Comparison of ENCODE assay signal across 14 mouse cellular contexts in genomic region chr9:63697606-63698005, GRCm38 (mm10).
DNase-seq lines count a peak whose midpoint lies in the region; ATAC-seq and TF ChIP-seq lines count a peak whose summit lies in the region.
"Had no signal": no experiment of that assay in that cellular context is flagged by ENCODE, and none has a peak within 500 bp of the region (broad histone marks: within the 10 kb centered on the region; RNA-seq: fewer than 3 reads in every experiment).

No protein-coding gene starts in this region.

- 17% methylated on average over 5 of the region's 5 CpGs for WGBS in heart, embryonic 11.5 days (ENCODE audit: insufficient replicate concordance)
- WGBS in lung, embryonic 14.5 days = 41% methylated on average over 5 of the region's 5 CpGs
- 30% methylated on average over 5 of the region's 5 CpGs for WGBS in embryonic facial prominence, embryonic 12.5 days
- WGBS in liver, embryonic 14.5 days (ENCODE audit: insufficient replicate concordance) = 14% methylated on average over 5 of the region's 5 CpGs

- peak overlapping the region; percentile 81 for H3K27ac ChIP-seq in heart, embryonic 11.5 days (ENCODE audit: low read depth, low read length)
- H3K27ac ChIP-seq in lung, embryonic 14.5 days (ENCODE audit: low read depth) = 0 out of 2 replicates have a peak overlapping the region, but pooled peaks have one; percentile 4
- H3K27ac ChIP-seq in embryonic facial prominence, embryonic 12.5 days = 0 out of 2 replicates have a peak overlapping the region, but pooled peaks have one; percentile 13
- no peak overlapping the region for H3K27ac ChIP-seq in liver, embryonic 14.5 days
- H3K27ac ChIP-seq: macrophage had no signal

- no peaks in the 10 kb centered on the region for H3K36me3 ChIP-seq in heart, embryonic 11.5 days (ENCODE audit: control insufficient read depth, insufficient read depth, low read length)
- H3K36me3 ChIP-seq in lung, embryonic 14.5 days (ENCODE audit: insufficient read depth) = peaks cover under 1% of the 10 kb centered on the region; the same call in 1 of the 2 replicates
- H3K36me3 ChIP-seq in embryonic facial prominence, embryonic 12.5 days = no peaks in the 10 kb centered on the region
- no peaks in the 10 kb centered on the region for H3K36me3 ChIP-seq in liver, embryonic 14.5 days (replicated peaks; ENCODE audit: control insufficient read depth, insufficient read depth, low read depth)

- H3K9me3 ChIP-seq in heart, embryonic 11.5 days (replicated peaks; ENCODE audit: control insufficient read depth, low read length) = no peaks in the 10 kb centered on the region
- no peaks in the 10 kb centered on the region for H3K9me3 ChIP-seq in lung, embryonic 14.5 days (ENCODE audit: low read depth, low read length)
- H3K9me3 ChIP-seq in embryonic facial prominence, embryonic 12.5 days = no peaks in the 10 kb centered on the region
- no peaks in the 10 kb centered on the region for H3K9me3 ChIP-seq in liver, embryonic 14.5 days (ENCODE audit: control insufficient read depth, low read length)

- intact Hi-C loops in heart, postnatal 25 days (cut with DNase I) = no loop called here

- no peaks in the 10 kb centered on the region for H3K27me3 ChIP-seq in heart, embryonic 11.5 days (ENCODE audit: control insufficient read depth, insufficient read depth, low read length)
- H3K27me3 ChIP-seq in lung, embryonic 14.5 days (ENCODE audit: insufficient read depth, low read length) = no peaks in the 10 kb centered on the region
- no peaks in the 10 kb centered on the region for H3K27me3 ChIP-seq in embryonic facial prominence, embryonic 12.5 days
- H3K27me3 ChIP-seq in liver, embryonic 14.5 days (ENCODE audit: control insufficient read depth, insufficient read depth, low read length) = no peaks in the 10 kb centered on the region

- peak overlapping the region; percentile 14; the same call in 1 of the 2 replicates for H3K4me2 ChIP-seq in heart, embryonic 11.5 days
- no peak overlapping the region for H3K4me2 ChIP-seq in lung, embryonic 14.5 days
- no peak overlapping the region for H3K4me2 ChIP-seq in embryonic facial prominence, embryonic 12.5 days (replicated peaks)
- peak overlapping the region; percentile 34 for H3K4me2 ChIP-seq in liver, embryonic 14.5 days (ENCODE audit: low read depth)

- no peak for TF ChIP-seq EP300 in liver, embryonic 14.5 days (IDR thresholded peaks at IDR 0.05; ENCODE audit: low read depth)

- no peak for ATAC-seq in heart, embryonic 11.5 days (replicated peaks; ENCODE audit: insufficient number of reproducible peaks, low FRiP score, low TSS enrichment)
- no peak for ATAC-seq in lung, embryonic 14.5 days (ENCODE audit: insufficient read depth)
- no peak for ATAC-seq in embryonic facial prominence, embryonic 12.5 days (ENCODE audit: insufficient number of reproducible peaks, insufficient read depth, low FRiP score, low TSS enrichment)
- ATAC-seq in liver, embryonic 14.5 days (ENCODE audit: insufficient read depth) = peak; percentile 68
- ATAC-seq: forebrain, postnatal 0 days had no signal

- H3K9ac ChIP-seq in heart, embryonic 11.5 days (ENCODE audit: low read depth, low read length) = peak overlapping the region; percentile 58
- H3K9ac ChIP-seq in lung, embryonic 14.5 days = no peak overlapping the region
- no peak overlapping the region for H3K9ac ChIP-seq in embryonic facial prominence, embryonic 12.5 days
- H3K9ac ChIP-seq in liver, embryonic 14.5 days (replicated peaks) = no peak overlapping the region; the same call in 1 of the 2 replicates
- H3K9ac ChIP-seq: forebrain, postnatal 0 days had no signal

- H3K4me1 ChIP-seq in heart, embryonic 11.5 days (ENCODE audit: control insufficient read depth, insufficient read depth, low read length) = peaks cover 47% of the 10 kb centered on the region
- H3K4me1 ChIP-seq in lung, embryonic 14.5 days (ENCODE audit: insufficient read depth) = peaks cover 36% of the 10 kb centered on the region
- H3K4me1 ChIP-seq in embryonic facial prominence, embryonic 12.5 days = peaks cover 51% of the 10 kb centered on the region
- peaks cover 18 to 40% of the 10 kb centered on the region in 2 experiments for H3K4me1 ChIP-seq in liver, embryonic 14.5 days (replicated peaks; ENCODE audit: control insufficient read depth in 2 of 2, insufficient read depth in 2 of 2, low read length in 1 of 2)

- no peak for TF ChIP-seq CTCF in lung, embryonic 14.5 days (IDR thresholded peaks at IDR 0.05; ENCODE audit: low read depth)
- TF ChIP-seq CTCF in liver, embryonic 14.5 days (IDR thresholded peaks at IDR 0.05; ENCODE audit: low read depth) = no peak

- no peak overlapping the region for H3K4me3 ChIP-seq in heart, embryonic 11.5 days (ENCODE audit: low read depth, low read length)
- no peak overlapping the region for H3K4me3 ChIP-seq in lung, embryonic 14.5 days (ENCODE audit: low read depth, low read length)
- no peak overlapping the region for H3K4me3 ChIP-seq in embryonic facial prominence, embryonic 12.5 days
- no peak overlapping the region for H3K4me3 ChIP-seq in liver, embryonic 14.5 days (ENCODE audit: insufficient read depth in 1 of 2, low read depth in 2 of 2, low read length in 2 of 2)

- DNase-seq in heart, postnatal 25 days (ENCODE audit: low spot score) = no peak
- DNase-seq in lung, embryonic 14.5 days = no peak
- DNase-seq in lung, postnatal 10 days = no peak
- no peak for DNase-seq in liver, embryonic 14.5 days (ENCODE audit: low read depth in 3 of 3, low spot score in 3 of 3)
- DNase-seq in ovary, adult 18-20 months (ENCODE audit: low spot score) = no peak
- no peak for DNase-seq in cerebellum, adult 9-11 months
- DNase-seq: adrenal gland, adult 2 months; embryo, embryonic 11 days; forebrain, postnatal 0 days; right cerebral cortex, adult 18-20 months; thymus, postnatal 36 days had no signal

Comparison
In these comparisons a context has a peak if more than half of its experiments do, and no peak if none do; other contexts are left out.
1. H3K4me2 ChIP-seq: peak in heart, embryonic 11.5 days (single experiment) and liver, embryonic 14.5 days (single experiment); none in lung, embryonic 14.5 days (single experiment) and embryonic facial prominence, embryonic 12.5 days (single experiment).